Mouse (Mus musculus) heart, adult 2 months (tissue): Measurements from ENCODE around the gene Sh3pxd2b. TPM values are rescaled to one million over a fixed set of nuclear protein-coding genes. Genes with fewer than 3 reads are reported as not detected.
A peak's percentile ranks its signal among the peaks of the same experiment; 100 is the strongest.

Experiments
- DNase-seq, 2 experiments: peaks; one replicate each; pipeline ENCODE4 v3.0.0; 2021
- H3K27ac ChIP-seq: fragments of 200-600 bp; 2 replicates; pipeline ENCODE4 v1.8.1; 2022
- H3K27me3 ChIP-seq: fragments of 200-500 bp; 2 replicates; pipeline ENCODE4 v1.6.1; 2012; ENCODE audit warnings: mild to moderate bottlenecking, low read length, inconsistent platforms, mixed read lengths; ENCODE audit not compliant: control insufficient read depth, insufficient read depth
- H3K36me3 ChIP-seq: fragments of 200-500 bp; 2 replicates; pipeline ENCODE4 v1.6.1; 2012; ENCODE audit warnings: low read length, inconsistent platforms; ENCODE audit not compliant: control insufficient read depth, insufficient read depth
- H3K4me1 ChIP-seq: fragments of 200-500 bp; 2 replicates; pipeline ENCODE4 v1.6.1; 2011; ENCODE audit warnings: low read length; ENCODE audit not compliant: control insufficient read depth, insufficient read depth
- H3K4me3 ChIP-seq: fragments of 200-600 bp; 2 replicates; pipeline ENCODE4 v1.8.1; 2022
- H3K79me2 ChIP-seq: fragments of 200-500 bp; replicated peaks from 2 replicates; pipeline ENCODE4 v1.6.1; 2012; ENCODE audit warnings: mild to moderate bottlenecking, inconsistent platforms, low read length, moderate library complexity, mixed read lengths; ENCODE audit not compliant: control insufficient read depth, insufficient read depth
- H3K9ac ChIP-seq: fragments of 200-500 bp; 2 replicates; pipeline ENCODE4 v1.6.1; 2012; ENCODE audit warnings: low read depth, mild to moderate bottlenecking, control low read depth, inconsistent platforms, low read length, mixed read lengths
- CTCF ChIP-seq: fragments of 200-600 bp; IDR thresholded peaks from 2 replicates; pipeline ENCODE4 v1.8.1; 2022; ENCODE audit warnings: antibody characterized with exemption, mild to moderate bottlenecking, moderate library complexity
- EP300 ChIP-seq: fragments of 200-500 bp; IDR thresholded peaks from 2 replicates; pipeline ENCODE4 v1.6.1; 2011; ENCODE audit warnings: low read depth, low read length, control low read depth; ENCODE audit not compliant: insufficient read depth
- POLR2A ChIP-seq: fragments of 200-500 bp; IDR thresholded peaks from 2 replicates; pipeline ENCODE4 v1.6.1; 2011; ENCODE audit warnings: mild to moderate bottlenecking, low read depth, low read length, control low read depth; ENCODE audit not compliant: insufficient read depth
- WGBS: fragments of 180-500 bp; shearing (Covaris S2); methylation state at CpG from one replicate; pipeline ENCODE4 v1.1.7; 2018; 5-methylcytosine and 5-hydroxymethylcytosine counted together
- intact Hi-C: fragments of 180-260 bp; cut with DNase I; formaldehyde crosslinking; loops from one replicate; pipeline ENCODE4 v1.15.1; 2025
- polyA plus RNA-seq: library from polyadenylated mRNA; depleted of rRNA; stranded (reverse); fragments of >200 nt; gene quantifications from 2 replicates; pipeline ENCODE4 v1.2.3, GENCODE M21; 2012
- total RNA-seq, 2 experiments: library from RNA; stranded (reverse); gene quantifications; 2 replicates each; pipeline ENCODE4 v1.2.3; 2021

Sh3pxd2b gene
- total and polyA plus RNA-seq, 3 experiments: 3.2 to 8.5 (median 4.0) TPM

- intact Hi-C loops: no loop called here
- Histone ChIP-seq H3K4me1 (peaks cover 25% of the 10 kb centered on the region), H3K27ac (peak overlapping the region; percentile 13; the same call in 1 of the 2 replicates), H3K79me2 (no peaks in the 10 kb centered on the region), H3K36me3 (no peaks in the 10 kb centered on the region), H3K4me3 (no peak overlapping the region), H3K9ac (no peak overlapping the region), H3K27me3 (no peaks in the 10 kb centered on the region)
- DNase-seq: peak in 1 of 2 experiments; percentile 19
- 63% methylated on average over 3 of the region's 3 CpGs for whole genome bisulfite sequencing
- no peak for TF ChIP-seq POLR2A
- no peak for TF ChIP-seq EP300
- no peak for TF ChIP-seq CTCF
Observed at GRCm38 (mm10) chr11:32363610-32364220, 16.1 kb downstream of the Sh3pxd2b start.

- DNase-seq: peak; percentile 60 to 73
- peaks cover 25% of the 10 kb centered on the region for H3K4me1 ChIP-seq
- peak overlapping the region; percentile 13; the same call in 1 of the 2 replicates for H3K27ac ChIP-seq
Observed at GRCm38 (mm10) chr11:32364375-32364774, 16.8 kb downstream of the Sh3pxd2b start.

GRCm38 (mm10) chr11:32365498-32365897, 17.9 kb downstream of the Sh3pxd2b start:
- DNase-seq: no peak
- TF ChIP-seq CTCF (no peak), EP300 (no peak), POLR2A (no peak)
- Histone ChIP-seq H3K36me3 (no peaks in the 10 kb centered on the region), H3K27me3 (no peaks in the 10 kb centered on the region), H3K4me1 (peaks cover 25% of the 10 kb centered on the region), H3K27ac (no peak overlapping the region), H3K79me2 (no peaks in the 10 kb centered on the region), H3K9ac (no peak overlapping the region), H3K4me3 (no peak overlapping the region)
- 71% methylated on average over 4 of the region's 4 CpGs for WGBS
- intact Hi-C loops: no loop called here

More at GRCm38 (mm10) chr11:32364375-32364774, 16.8 kb downstream of the Sh3pxd2b start:
- WGBS: 67% methylated on average over 7 of the region's 7 CpGs
- TF ChIP-seq EP300 (peak; percentile 64; the same call in 1 of the 2 replicates), CTCF (no peak)
- no peak overlapping the region for H3K9ac ChIP-seq
- H3K79me2 ChIP-seq: no peaks in the 10 kb centered on the region
- H3K27me3 ChIP-seq: no peaks in the 10 kb centered on the region
- H3K36me3 ChIP-seq: no peaks in the 10 kb centered on the region
- no peak overlapping the region for H3K4me3 ChIP-seq
- intact Hi-C loops: no loop called here

DNA sequence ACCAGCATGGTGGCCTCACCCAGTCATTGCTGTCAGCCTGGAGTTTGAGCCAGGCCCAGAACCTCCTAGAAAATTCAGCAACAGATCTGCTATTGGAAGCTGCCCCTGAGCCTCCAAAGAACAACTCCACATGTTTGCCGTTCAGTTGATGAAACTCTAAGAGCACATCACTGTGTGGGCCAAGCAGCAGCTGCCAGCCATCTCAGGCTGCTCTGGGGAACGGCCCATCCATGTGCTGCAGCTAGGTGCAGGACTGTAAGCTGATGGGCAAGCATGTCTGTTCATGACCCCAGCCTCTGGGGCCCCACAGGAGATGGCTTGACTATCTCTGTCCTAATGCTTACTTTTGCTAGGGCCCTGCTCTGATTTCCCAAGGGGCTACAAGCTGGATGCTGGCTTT, 19.4 kb downstream of the Sh3pxd2b start:
- peaks cover 25% of the 10 kb centered on the region for H3K4me1 ChIP-seq
- 63% methylated on average over 2 of the region's 2 CpGs for WGBS
- H3K9ac ChIP-seq: no peak overlapping the region
- H3K4me3 ChIP-seq: no peak overlapping the region
- TF ChIP-seq POLR2A (no peak), CTCF (no peak), EP300 (no peak)
- peak; percentile 52 to 55 for DNase-seq
- no peaks in the 10 kb centered on the region for H3K79me2 ChIP-seq
- intact Hi-C loops: no loop called here
- no peaks in the 10 kb centered on the region for H3K27me3 ChIP-seq
- no peaks in the 10 kb centered on the region for H3K36me3 ChIP-seq
- peak overlapping the region; percentile 41 for H3K27ac ChIP-seq

DNA sequence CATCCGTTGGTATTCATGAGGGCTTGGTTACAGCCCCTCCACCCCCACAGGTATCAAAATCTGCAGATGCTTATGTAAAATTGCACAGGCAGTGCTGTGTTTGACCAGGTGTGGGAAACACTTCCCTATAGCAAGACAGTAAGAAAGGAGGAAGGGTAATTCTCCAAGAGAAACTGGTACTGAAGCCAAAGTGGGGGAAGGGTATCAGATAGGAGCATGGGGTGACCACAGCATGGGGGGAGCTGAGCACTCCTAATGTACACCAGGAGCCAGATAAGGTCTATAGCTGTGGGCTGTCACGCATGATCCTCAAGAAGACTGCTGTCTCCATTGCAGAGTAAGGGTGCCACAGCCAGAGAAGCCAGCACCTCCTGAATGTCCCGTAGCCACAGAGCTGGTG, 21.4 kb downstream of the Sh3pxd2b start:
- H3K79me2 ChIP-seq: no peaks in the 10 kb centered on the region
- TF ChIP-seq CTCF: no peak
- no peak for TF ChIP-seq POLR2A
- TF ChIP-seq EP300: no peak
- peaks cover 19% of the 10 kb centered on the region for H3K4me1 ChIP-seq
- H3K27me3 ChIP-seq: no peaks in the 10 kb centered on the region
- H3K4me3 ChIP-seq: no peak overlapping the region
- 92% methylated on average over 3 of the region's 3 CpGs for WGBS
- H3K9ac ChIP-seq: no peak overlapping the region
- no peak overlapping the region for H3K27ac ChIP-seq
- DNase-seq: no peak
- H3K36me3 ChIP-seq: no peaks in the 10 kb centered on the region
- intact Hi-C loops: no loop called here

DNA sequence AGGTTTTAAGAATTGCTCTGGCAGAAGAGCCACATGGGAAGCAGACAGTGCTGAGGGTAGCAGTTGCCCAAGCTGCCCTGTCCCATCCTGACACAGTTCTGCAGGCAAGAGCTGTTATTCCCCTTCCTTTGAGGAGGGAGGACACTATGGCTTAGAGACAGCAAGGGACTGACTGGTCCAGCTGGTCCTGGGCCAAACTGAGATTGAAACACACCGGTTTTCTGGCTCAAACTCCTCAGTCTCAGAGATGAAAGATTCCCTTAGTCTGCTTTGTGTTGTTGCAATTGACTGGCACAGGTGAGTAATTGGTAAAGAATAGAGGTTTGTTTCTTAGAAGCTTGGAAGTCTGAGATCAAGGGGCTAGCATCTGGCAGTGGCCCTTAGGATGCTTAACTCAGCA, 23.3 kb downstream of the Sh3pxd2b start:
- no peak overlapping the region for H3K9ac ChIP-seq
- DNase-seq: no peak
- WGBS: 14% methylated on average over 1 of the region's 1 CpGs
- H3K36me3 ChIP-seq: no peaks in the 10 kb centered on the region
- no peak overlapping the region for H3K4me3 ChIP-seq
- intact Hi-C loops: no loop called here
- TF ChIP-seq POLR2A: no peak
- no peak for TF ChIP-seq CTCF
- TF ChIP-seq EP300: no peak
- H3K27me3 ChIP-seq: no peaks in the 10 kb centered on the region
- no peaks in the 10 kb centered on the region for H3K79me2 ChIP-seq
- peaks cover 13% of the 10 kb centered on the region for H3K4me1 ChIP-seq
- H3K27ac ChIP-seq: no peak overlapping the region
